ENCODE assay signal across 8 mouse cellular contexts in genomic region chr11:54962810-54963209, GRCm38 (mm10). TPM values are rescaled to one million over a fixed set of nuclear protein-coding genes. Genes with fewer than 3 reads are reported as not detected.
DNase-seq lines count a peak whose midpoint lies in the region; ATAC-seq and TF ChIP-seq lines count a peak whose summit lies in the region.

Gene Tnip1, minus strand, starts transcription at chr11:54962917.

- no peaks in the 10 kb centered on the region for H3K27me3 ChIP-seq in intestine, embryonic 16.5 days (replicated peaks; ENCODE audit: control insufficient read depth, insufficient read depth, low read length)
- no peaks in the 10 kb centered on the region for H3K27me3 ChIP-seq in liver, embryonic 11.5 days (replicated peaks; ENCODE audit: control insufficient read depth, insufficient read depth, low read length)
- no peaks in the 10 kb centered on the region for H3K27me3 ChIP-seq in small intestine, adult 2 months (ENCODE audit: control insufficient read depth, insufficient read depth, low read length)

- TF ChIP-seq CTCF in bone marrow, adult 2 months (IDR thresholded peaks at IDR 0.05; ENCODE audit: control insufficient read depth, insufficient read depth, low read length): no peak
- TF ChIP-seq CTCF in small intestine, adult 2 months (IDR thresholded peaks at IDR 0.05; ENCODE audit: extremely low read depth, insufficient read length, insufficient replicate concordance, low read depth, low read length): no peak

- WGBS in bone marrow, adult 2 months: 12% methylated on average over 6 of the region's 6 CpGs
- 17% methylated on average over 6 of the region's 6 CpGs for WGBS in intestine, embryonic 16.5 days
- 45% methylated on average over 6 of the region's 6 CpGs for WGBS in liver, embryonic 11.5 days
- whole genome bisulfite sequencing in small intestine, adult 2 months: 30% methylated on average over 6 of the region's 6 CpGs

- H3K4me2 ChIP-seq in intestine, embryonic 16.5 days (ENCODE audit: low read depth, low read length): peak within 1 kb of the TSS; percentile 37
- no peak within 1 kb of the TSS for H3K4me2 ChIP-seq in liver, embryonic 11.5 days

- H3K36me3 ChIP-seq in intestine, embryonic 16.5 days (ENCODE audit: control insufficient read depth, insufficient read depth, low read length): no peaks in the 10 kb centered on the region
- no peaks in the 10 kb centered on the region for H3K36me3 ChIP-seq in liver, embryonic 11.5 days (ENCODE audit: control insufficient read depth, insufficient read depth, low read length)
- no peaks in the 10 kb centered on the region for H3K36me3 ChIP-seq in small intestine, adult 2 months (ENCODE audit: control insufficient read depth, insufficient read depth, low read length)

- no peaks in the 10 kb centered on the region for H3K9me3 ChIP-seq in intestine, embryonic 16.5 days (ENCODE audit: control insufficient read depth, low read length)
- no peaks in the 10 kb centered on the region for H3K9me3 ChIP-seq in liver, embryonic 11.5 days (ENCODE audit: control insufficient read depth, low read length)

- TF ChIP-seq POLR2A in bone marrow, adult 2 months (IDR thresholded peaks at IDR 0.05; ENCODE audit: borderline replicate concordance, control insufficient read depth, low read depth, low read length): no peak
- TF ChIP-seq POLR2A in small intestine, adult 2 months (IDR thresholded peaks at IDR 0.05; ENCODE audit: low read depth, low read length): no peak

- H3K9ac ChIP-seq in intestine, embryonic 16.5 days (ENCODE audit: low read depth, low read length): peak within 1 kb of the TSS; percentile 56
- H3K9ac ChIP-seq in liver, embryonic 11.5 days (ENCODE audit: low read depth, low read length): no peak within 1 kb of the TSS

- no peak within 1 kb of the TSS for H3K27ac ChIP-seq in bone marrow, adult 2 months (ENCODE audit: control insufficient read depth, insufficient read depth, low read depth, low read length, poor library complexity)
- peak within 1 kb of the TSS; percentile 74 for H3K27ac ChIP-seq in intestine, embryonic 16.5 days (ENCODE audit: low read length)
- H3K27ac ChIP-seq in liver, embryonic 11.5 days (ENCODE audit: low read depth, low read length): no peak within 1 kb of the TSS
- peak within 1 kb of the TSS; percentile 25 for H3K27ac ChIP-seq in small intestine, adult 2 months (ENCODE audit: insufficient read depth, low read depth, low read length)

- ATAC-seq in intestine, embryonic 16.5 days: peak; percentile 26
- ATAC-seq in liver, embryonic 11.5 days (replicated peaks; ENCODE audit: low FRiP score): no peak

- H3K4me1 ChIP-seq in bone marrow, adult 2 months (ENCODE audit: control insufficient read depth, insufficient read depth, low read length): peaks cover 11% of the 10 kb centered on the region
- H3K4me1 ChIP-seq in intestine, embryonic 16.5 days (ENCODE audit: control insufficient read depth, insufficient read depth, low read length): peaks cover 30% of the 10 kb centered on the region
- peaks cover 8% of the 10 kb centered on the region for H3K4me1 ChIP-seq in liver, embryonic 11.5 days (replicated peaks; ENCODE audit: control insufficient read depth, insufficient read depth, low read length)
- peaks cover 37% of the 10 kb centered on the region for H3K4me1 ChIP-seq in small intestine, adult 2 months (ENCODE audit: control insufficient read depth, insufficient read depth, insufficient read length, low read length)

- H3K4me3 ChIP-seq in bone marrow, adult 2 months (replicated peaks; ENCODE audit: control insufficient read depth, low read depth, low read length): peak within 1 kb of the TSS; percentile 46
- H3K4me3 ChIP-seq in intestine, embryonic 16.5 days (ENCODE audit: low read length): peak within 1 kb of the TSS; percentile 22
- no peak within 1 kb of the TSS for H3K4me3 ChIP-seq in liver, embryonic 11.5 days (ENCODE audit: low read depth, low read length)
- peak within 1 kb of the TSS; percentile 53 for H3K4me3 ChIP-seq in small intestine, adult 2 months (ENCODE audit: low read depth, low read length)

- DNase-seq in lung, adult 18-20 months: peak; percentile 38 to 42
- DNase-seq in lung, postnatal 14 days: no peak
- peak; percentile 94 for DNase-seq in heart, adult 11 months
- DNase-seq in liver, embryonic 11.5 days (ENCODE audit: low spot score): no peak
- DNase-seq in right cerebral cortex, adult 2 months (ENCODE audit: low spot score in 2 of 2): no peak

RNA-seq across cellular contexts. Expression of gene Tnip1, which starts in this region (rescaled TPM):
- polyA plus RNA-seq in bone marrow, adult 2 months (2011; ENCODE audit: insufficient read depth, insufficient read length, low replicate concordance, missing spikeins): 10.1 and 22.5 TPM in 2 replicates
- 27.2 and 28.1 TPM in 2 replicates for polyA plus RNA-seq in intestine, embryonic 16.5 days (2015; fragmentation: Nextera tagmentation; extraction: Ambion mirVana)
- polyA plus RNA-seq in liver, embryonic 11.5 days (2014; fragmentation: Nextera tagmentation; extraction: Ambion mirVana): 11.4 and 12.1 TPM in 2 replicates
- 47.9 and 122 TPM in 2 replicates for polyA plus RNA-seq in small intestine, adult 2 months (2012; rRNA removed)

Comparison
In these comparisons a context has a peak if more than half of its experiments do, and no peak if none do; other contexts are left out.
1. DNase-seq: peak in lung, adult 18-20 months (2 of 2) and heart, adult 11 months (single experiment); none in lung, postnatal 14 days (single experiment), liver, embryonic 11.5 days (single experiment) and right cerebral cortex, adult 2 months (0 of 2).
2. H3K27ac ChIP-seq: peak in intestine, embryonic 16.5 days (single experiment) and small intestine, adult 2 months (single experiment); none in bone marrow, adult 2 months (single experiment) and liver, embryonic 11.5 days (single experiment).